Mouse (Mus musculus) granulocyte monocyte progenitor cell, adult 5-6 weeks (primary cell): ENCODE results near the gene Hist1h2ae. TPM values are rescaled to one million over a fixed set of nuclear protein-coding genes. Genes with fewer than 3 reads are reported as not detected.
A peak's percentile ranks its signal among the peaks of the same experiment; 100 is the strongest.
"Not testable (repeated sequence)": the region's sequence is repeated elsewhere in the genome, so short reads cannot be mapped to it uniquely, and the experiment has no call there.

ENCODE experiments used
- ATAC-seq: replicated peaks from 2 replicates; pipeline ENCODE4 v1.8.0; 2016; ENCODE audit warnings: mild to moderate bottlenecking, moderate TSS enrichment, inconsistent platforms; ENCODE audit not compliant: poor library complexity, severe bottlenecking
- total RNA-seq, 2 experiments: library from RNA; stranded (forward) in 1 of 2; stranded (reverse) in 1 of 2; fragments of 200-712, 200-1000 nt in 1 of 2; fragments of >200 nt in 1 of 2; fragmentation: Nextera tagmentation in 1 of 2; gene quantifications; 2 replicates each; pipeline ENCODE4 v1.2.3; 2014 to 2017

Hist1h2ae gene
- total RNA-seq (2014; fragmentation: Nextera tagmentation) (5.5 and 7.4 TPM in 2 replicates), total RNA-seq (2017) (405 and 464 TPM in 2 replicates)

DNA sequence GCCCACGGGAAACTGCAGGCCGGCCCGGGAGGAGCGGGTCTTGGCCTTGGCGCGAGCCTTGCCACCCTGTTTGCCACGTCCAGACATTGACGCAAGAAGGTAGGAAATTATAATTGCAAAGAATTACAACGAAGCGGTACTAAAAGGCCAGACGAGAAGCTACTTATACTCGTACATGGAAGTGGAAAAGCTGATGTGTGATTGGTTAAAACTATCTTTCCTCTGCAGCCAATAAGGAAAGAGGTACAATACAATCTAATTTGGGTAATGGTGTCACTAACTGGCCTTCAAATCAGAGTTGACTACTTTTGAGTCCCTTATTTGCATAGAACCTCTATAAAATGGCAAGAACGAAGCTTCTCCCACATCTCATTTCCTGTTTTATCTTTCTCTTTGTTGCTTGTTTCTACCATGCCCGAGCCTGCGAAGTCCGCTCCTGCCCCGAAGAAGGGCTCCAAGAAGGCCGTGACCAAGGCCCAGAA lies at the start of gene Hist1h2ae, which contains the start of gene Hist1h2bg:
Hist1h2ae (minus strand) TSS at position 199 of the 482 bp plus-strand sequence.
Hist1h2bg (plus strand) TSS at position 375 of the 482 bp plus-strand sequence.
- ATAC-seq = peak; percentile 71

DNA sequence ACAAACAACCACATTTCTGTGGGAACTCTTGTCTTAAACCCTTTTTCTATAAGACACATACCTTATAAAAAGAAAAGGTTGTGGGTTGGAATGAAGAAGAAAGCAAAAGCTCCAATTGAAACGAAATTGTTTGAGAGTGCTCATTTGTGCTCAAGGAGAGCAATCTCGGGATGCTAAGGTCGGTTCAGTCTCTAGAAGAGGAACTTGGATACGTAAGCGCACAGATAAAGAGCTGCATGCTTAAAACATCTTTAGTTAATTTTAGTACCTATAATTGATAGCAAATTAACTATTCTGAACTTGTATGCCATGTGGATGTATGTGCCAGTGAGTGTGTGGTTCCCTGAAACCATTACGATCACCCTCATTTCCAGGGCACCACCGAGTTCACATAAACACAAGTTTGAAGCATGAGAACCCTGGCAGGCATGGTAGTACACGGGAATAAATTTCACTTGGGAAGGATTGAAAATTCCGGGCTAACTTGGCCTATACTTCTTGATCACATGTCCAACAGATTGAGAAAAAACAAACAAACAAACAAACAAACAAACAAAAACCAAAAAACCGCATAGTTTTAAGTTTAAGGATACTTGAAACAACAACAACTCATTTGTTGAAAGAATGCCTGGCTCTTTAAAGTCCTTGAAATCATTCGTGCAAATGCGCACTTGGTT lies 49.2 kb upstream of the Hist1h2ae start:
- no peak for ATAC-seq

DNA sequence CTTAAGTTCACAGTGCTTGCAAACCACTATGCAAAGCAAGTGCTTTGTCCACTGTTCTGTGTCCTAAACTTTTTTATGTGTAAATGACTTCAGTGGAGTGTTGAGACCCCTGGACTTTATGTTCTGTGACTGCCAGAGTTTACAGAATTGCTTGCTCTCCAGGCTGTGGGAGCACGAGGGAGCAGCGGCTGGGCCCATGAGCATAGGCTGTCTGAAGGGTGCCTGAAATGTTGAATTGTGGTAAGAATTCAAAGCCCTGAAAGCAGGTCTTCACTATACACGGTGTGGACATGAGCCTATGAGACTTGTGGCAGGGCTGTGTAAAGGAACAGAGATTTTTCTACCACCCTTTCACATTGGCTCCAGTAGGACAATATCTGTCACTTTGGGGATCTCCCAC lies 40.6 kb upstream of the Hist1h2ae start:
- no peak for ATAC-seq

DNA sequence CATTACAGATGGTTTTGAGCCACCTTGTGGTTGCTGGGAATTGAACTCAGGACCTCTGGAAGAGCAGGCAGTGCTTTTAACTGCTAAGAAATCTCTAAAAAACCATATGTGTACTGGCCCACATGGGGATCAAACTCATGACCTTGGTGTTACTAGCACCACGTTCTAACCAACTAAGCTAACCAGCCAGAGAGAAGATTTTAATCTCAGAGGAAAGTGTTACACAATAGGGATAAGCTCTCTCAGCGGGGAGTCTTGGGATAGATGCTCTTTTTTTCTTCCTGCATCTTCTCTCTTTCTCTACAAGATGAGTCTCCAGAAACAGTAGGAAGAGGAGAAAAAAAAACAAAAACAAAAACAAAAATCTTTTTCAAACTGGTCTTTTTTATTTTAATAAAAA lies 39.4 kb upstream of the Hist1h2ae start:
- ATAC-seq = no peak

DNA sequence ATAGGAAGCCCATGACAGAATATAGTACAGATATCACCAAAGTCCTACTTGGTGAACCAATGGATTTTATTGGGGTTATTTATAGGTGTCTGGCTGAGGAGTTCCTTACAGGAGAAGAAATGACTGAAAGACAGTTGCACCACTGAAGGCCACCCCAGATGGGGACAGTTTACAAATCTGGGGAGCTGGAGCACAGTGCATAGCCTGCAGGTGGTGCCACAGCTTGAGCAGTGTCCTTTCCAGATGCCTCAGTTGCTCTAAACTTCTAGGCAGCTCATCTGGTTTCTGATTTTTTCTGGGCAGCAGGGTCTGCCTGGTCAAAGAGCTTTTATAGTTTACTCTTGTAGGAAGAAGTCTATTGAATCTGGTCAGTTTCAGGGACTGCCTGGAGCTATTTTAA lies 38.8 kb upstream of the Hist1h2ae start:
- no peak for ATAC-seq

DNA sequence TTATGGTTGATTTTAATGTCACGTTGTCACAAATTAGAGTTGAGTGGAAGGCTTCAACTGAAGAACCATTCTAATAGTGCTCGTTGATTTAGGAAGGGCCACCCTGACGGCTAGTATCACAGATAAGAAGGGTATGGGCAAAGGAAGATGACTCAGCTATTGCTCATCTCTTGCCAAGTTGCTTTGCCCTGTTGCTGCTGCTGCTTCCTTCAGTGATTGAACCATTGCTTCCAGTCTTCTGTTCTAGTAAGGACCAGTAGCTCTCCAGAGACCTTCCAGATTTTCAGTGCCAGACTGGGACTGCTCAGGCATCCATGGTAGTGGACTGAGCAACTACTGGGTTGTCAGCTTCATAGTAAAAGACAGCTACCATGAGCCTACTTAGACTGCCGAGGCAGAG lies 38.2 kb upstream of the Hist1h2ae start:
- no peak for ATAC-seq

DNA sequence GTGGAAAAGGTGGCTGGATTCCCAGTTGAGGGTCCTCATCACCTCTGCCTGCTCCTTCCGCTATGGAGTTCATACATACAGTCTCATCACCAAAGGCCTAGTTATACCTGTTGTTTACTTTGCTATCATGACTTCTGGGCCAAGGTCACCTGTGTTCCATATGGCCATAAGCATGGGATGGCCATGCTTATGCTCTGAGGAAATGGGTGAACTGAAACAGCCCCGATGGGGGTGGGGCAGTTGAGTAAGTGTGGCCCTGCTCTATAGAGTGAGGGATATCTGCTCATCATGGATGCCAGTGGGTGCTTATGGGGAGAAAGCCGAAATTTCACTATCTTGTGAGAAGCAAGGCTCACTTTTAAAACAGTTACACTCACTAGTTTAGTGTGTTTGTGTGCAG lies 34.0 kb upstream of the Hist1h2ae start:
- ATAC-seq = no peak

DNA sequence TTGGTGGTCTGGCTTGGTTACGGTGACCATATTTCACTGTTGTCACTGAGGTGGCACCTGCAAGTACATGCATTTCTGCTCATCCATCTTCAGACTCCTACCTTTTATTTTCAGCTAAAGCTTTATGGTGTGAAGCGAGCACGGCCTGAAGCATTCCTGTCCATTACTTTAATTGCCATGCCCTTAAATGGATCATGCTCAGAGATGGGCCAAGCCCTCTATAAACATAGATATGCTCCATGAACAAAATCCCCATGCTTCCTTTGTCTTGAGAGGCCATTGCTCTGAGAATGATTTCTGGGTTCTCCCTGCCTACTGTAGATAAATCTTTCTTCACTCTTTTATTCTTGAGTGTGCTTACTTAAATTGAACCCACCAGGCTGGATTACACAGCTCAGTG lies 33.4 kb upstream of the Hist1h2ae start:
- no peak for ATAC-seq

DNA sequence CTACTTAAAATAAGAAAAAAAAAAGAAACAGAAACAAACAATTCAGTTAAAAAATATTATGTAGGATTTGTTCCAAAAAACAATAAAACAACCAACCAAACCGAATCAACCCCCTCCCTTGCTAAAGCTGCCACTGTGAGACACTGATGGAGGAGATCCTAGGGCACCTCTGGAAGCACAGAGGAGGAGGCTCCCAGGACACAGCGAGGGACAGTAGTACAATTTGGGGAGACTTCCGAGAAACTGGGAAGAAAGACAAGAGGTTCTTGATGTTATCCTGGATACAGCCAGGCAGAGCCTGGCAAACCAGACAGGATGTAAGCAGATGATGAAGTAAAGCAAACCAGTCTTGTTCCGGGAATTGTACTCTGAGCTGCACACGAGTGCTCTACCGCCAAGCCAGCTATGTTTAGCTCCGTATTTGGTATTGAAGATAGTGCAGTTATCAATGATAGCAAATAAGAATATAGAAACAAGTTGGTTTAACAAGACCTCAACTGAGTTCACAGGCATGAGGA lies 32.2 kb upstream of the Hist1h2ae start:
- no peak for ATAC-seq

DNA sequence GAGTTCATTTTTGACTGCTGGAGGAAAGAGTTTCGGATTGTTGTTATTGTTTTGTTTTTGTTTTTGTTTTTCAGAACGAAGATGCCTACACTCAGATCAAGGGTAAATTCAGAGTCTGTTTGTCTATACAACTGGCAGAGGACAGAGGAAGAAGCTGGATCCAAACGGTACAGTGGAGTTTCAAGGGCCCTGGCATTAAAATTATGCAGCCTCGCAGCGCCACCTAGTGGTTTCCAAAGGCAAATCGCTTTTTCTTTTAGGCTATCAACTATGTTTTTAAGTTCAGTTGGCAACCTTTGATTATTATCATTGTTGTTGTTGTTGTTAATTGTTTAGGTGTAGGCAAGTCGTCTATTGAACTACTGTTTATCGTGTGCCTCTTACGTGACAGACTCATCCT lies 26.9 kb upstream of the Hist1h2ae start:
- ATAC-seq = peak; percentile 79

DNA sequence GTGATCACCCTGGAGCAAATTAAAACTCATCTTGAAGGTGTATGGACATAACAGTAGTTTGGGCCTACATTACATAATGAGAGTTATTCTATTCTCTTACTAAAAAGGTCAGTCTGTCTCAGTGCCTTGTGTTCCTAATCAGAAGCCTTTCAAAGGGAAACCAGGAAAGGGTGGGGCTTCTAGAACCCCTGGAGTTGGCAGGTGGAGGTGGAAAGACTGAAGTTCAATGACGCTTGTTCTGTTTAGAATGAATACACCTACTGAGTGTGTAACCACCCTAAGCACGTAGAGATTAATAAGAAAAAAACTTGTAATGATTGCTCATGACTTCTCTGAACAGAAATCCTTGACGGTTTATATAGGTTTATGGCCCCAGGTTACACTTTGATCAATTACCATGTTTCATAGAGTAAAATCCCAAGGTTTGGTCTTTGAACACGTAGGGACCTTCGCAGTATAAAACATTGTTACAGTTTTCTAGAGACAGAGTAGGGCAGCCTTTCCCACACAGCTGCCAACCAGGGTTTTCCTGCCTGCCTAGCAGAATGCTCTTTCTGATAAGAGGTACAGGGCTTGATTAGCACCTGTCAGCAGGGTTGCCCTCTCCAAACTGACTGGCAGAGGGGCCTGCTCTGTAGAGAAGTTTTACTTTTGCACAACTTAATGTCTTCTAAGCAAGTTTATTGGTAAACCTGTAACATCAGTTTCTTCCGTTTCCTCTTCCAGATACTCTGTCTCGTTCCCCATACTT lies 24.8 kb upstream of the Hist1h2ae start:
- ATAC-seq = no peak

DNA sequence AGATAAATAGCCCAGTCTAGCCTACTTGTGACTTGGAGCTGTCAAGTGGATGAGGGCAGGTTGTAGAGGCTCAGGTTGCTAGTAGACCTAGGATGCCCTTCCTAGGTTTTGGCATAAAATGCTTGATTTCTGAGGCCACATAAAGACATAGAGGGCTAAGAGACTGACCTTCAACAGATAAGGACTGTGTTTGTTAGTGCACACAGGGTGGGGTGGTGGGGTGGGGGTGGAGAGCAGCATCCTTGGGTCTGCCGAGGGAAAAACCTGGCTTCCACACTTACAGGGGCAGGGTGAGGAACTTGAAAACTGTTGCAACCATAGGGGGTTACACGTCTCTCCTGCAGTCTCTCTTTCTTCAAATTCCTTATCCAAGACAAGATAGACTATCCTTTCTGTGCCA lies 24.2 kb upstream of the Hist1h2ae start:
- no peak for ATAC-seq

DNA sequence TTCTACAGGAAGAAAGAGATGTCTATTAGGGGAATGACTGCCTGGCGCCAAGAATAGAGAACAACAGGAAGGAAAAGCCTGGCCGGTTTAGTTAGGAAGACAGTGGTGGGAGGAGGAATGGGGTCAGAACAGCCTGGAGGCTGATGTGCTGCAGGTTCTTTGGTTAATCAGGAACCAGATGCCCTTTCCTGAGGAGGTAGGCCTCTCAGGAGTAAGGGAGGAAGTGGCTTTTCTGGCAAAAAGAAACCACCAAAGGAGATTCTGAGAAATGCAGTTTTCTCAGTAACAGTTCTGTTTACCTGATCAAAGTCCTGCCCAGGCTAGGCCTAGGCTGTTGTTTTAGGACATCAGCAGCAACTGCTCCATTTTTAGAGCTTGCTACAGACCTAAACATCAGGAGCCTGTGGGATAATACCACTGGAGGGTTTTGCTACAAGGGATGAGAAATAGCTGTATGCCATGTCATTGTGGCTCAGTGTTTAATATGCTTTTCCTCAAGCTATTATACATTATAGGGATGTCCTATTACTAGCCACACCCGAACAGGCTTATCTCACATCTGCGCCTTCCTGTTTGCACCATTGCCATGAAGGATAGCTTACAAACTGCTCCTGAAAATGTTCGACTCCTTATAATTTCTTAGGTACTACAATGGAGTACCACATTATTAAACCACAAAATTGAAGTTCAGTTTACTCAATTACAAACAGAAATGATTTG lies 22.2 kb upstream of the Hist1h2ae start:
- ATAC-seq = peak; percentile 61

DNA sequence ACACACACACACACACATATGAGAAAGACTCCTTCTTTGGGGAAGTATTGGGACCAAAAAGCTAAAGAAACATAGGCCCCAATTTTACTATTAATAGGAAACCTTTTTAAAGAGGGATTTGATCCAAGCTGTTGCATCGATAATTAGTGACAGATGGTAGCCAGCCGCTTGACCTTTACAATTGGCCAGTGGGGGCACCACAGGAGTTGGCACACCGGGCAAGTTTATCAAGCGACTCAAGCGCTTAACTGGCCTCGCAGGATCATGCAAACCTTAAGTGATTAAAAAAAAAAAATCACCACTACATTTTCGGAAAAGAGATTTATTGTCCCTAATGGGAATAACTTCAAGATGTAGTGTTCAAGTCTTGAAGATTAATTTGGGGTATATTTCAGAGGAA lies 21.6 kb upstream of the Hist1h2ae start:
- no peak for ATAC-seq

DNA sequence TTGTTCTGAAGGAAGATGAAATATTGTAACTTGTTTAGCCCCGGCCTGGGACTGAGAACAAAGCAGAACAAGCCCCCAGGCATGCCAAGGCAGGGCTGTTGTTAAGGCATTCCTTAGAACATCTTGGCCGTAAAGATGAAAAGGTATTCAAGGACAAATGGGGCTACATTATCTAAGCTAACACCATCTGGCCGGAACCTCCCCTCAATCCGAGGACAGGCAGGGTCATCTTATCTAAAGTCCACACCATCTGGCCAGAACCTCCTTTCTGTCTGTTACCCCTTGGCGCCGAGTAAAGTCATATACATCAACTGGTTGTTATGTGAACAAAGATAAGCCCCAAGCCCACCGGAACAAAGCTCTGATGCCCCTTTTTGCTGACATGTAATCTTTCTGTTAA lies 20.9 kb upstream of the Hist1h2ae start:
- ATAC-seq = not testable (repeated sequence)

DNA sequence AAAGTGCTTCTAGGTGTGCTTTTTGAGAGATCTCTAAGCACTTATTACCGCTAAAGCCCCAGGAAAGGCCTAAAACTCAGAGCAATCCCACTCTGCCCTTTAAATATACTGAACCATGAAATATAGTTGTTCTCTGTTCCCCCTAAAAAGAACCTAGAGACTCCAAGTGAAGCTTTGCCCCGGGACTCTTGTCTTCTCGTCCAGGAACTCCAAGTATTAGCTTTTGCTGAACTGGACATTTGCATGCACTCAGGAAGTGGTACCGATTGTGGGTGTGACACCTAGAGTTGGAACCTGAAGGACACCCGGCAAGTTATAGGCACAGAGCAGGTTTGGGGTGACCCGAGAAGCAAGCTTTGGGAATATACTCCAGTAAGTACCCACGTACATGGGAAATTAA lies 20.2 kb upstream of the Hist1h2ae start:
- no peak for ATAC-seq

DNA sequence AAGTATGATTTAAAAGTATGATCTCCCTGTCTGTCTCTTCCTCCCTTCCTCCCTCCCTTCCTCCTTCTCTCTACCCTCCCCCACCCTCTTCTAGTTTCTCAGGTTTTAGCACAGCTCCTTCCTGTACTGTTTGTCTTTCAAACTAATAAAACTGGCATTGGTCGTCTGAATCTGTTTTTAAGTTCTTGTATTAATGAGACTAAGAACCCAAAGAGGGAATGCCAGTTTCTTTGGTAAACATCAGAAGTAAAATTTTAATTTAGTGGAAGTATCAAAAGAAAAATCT lies 15.9 kb upstream of the Hist1h2ae start:
- ATAC-seq = no peak

DNA sequence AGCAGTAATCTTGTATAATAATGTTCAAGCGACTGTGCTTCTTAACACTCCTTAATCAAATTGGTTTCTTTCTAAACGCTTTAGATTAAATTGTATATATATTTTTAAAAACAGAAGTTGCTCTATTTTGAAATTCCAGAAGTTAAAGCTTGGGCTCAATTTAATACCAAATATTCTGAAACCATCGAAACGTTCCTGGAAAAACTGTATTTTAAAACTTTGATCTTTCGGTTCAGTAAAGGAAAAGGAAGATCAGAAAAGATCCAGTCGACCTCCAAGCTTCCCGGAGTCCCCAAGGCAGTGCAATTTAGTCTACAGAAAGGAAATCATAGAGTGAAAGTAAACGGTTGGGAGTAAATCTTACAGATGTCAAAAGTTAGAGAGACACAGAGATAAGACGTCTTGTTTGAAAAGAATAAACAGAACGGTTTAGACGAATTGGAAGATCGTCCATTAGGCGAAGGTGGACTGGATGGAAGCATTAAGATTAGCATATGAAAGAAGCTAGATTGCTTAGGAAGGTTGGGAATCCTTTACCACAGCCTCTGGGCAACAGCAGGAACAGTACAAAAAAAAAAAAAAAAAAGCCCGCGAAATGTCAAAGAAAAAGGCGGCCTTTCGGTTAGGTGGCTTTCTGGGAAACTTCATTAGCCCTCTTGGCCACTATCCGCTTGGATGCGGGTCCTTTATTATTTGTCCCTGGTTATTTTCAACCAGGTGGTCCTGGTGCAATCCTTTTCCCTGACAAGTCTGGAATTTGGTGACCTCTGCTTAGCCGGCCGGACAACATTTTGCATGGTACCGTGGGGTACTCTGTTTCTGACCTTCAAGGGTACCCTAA lies 15.3 kb upstream of the Hist1h2ae start:
- no peak for ATAC-seq

DNA sequence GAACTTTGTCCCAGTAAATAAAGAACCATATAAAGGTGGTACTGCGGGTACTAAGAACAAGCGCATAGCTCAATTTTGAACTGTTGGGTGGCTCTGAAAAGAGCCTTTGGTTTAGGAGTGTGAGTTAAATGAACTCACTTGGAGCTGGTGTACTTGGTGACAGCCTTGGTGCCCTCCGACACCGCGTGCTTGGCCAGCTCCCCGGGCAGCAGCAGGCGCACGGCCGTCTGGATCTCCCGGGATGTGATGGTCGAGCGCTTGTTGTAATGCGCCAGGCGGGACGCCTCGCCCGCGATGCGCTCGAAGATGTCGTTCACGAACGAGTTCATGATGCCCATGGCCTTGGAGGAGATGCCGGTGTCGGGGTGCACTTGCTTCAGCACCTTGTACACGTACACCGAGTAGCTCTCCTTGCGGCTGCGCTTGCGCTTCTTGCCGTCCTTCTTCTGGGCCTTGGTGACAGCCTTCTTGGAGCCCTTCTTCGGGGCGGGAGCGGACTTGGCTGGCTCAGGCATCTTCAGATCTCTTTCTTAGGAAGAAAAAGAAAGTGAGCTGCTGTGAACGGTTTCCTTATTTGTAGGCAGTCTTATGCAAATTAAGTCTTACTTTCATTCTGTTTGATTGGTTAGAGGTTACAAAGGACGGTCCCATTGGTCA lies 14.6 kb upstream of the Hist1h2ae start:
- ATAC-seq = peak; percentile 72

DNA sequence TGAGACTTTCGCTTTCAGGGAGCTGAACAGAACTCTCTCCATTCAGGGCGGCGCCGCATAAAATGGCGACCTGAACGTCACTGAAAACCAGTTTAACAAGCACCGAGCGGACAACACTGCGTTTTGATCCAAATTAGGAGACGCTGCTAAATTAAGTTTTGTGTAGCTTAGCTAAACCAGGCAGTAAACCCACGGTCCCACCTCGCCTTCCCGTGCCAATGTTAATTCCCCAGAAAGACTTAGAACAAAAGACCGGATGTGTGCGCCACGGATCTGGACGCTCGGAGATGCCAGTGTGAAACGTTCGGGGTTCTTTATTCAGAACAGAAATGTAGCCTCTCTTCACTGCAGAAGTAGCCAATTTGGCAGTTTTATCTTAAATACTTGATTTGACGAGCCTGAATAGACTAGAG lies 14.0 kb upstream of the Hist1h2ae start:
- ATAC-seq = peak; percentile 20
